Mouse (Mus musculus): Measurements from ENCODE around the gene Rhoq. TPM values are rescaled to one million over a fixed set of nuclear protein-coding genes. Genes with fewer than 3 reads are reported as not detected.
A peak's percentile ranks its signal among the peaks of the same experiment; 100 is the strongest.

The Rhoq gene
- total and polyA plus RNA-seq, 2 experiments from 2014 or later, result 4.0 to 17.9 TPM

- Histone ChIP-seq H3K9ac (no peak overlapping the region), H3K4me2 (ENCODE audit: low read depth) (no peak overlapping the region), H3K9me3 (ENCODE audit: low read length) (no peaks in the 10 kb centered on the region), H3K27ac (ENCODE audit: low read depth, low read length) (no peak overlapping the region), H3K4me3 (ENCODE audit: low read depth, low read length) (no peak overlapping the region), H3K4me1 (ENCODE audit: insufficient read depth) (no peaks in the 10 kb centered on the region), H3K36me3 (ENCODE audit: insufficient read depth) (no peaks in the 10 kb centered on the region), H3K27me3 (ENCODE audit: insufficient read depth, low read length) (no peaks in the 10 kb centered on the region)
- TF ChIP-seq CTCF (IDR thresholded peaks at IDR 0.05; ENCODE audit: low read depth), result no peak
- WGBS, result 87% methylated on average over 10 of the region's 10 CpGs
- DNase-seq, result no peak
- no peak for ATAC-seq
Measured at GRCm38 (mm10) chr17:86976387-86976786, 13.5 kb downstream of the Rhoq start.

GRCm38 (mm10) chr17:86978496-86978895 lies 15.6 kb downstream of the Rhoq start:
- Histone ChIP-seq H3K9ac (no peak overlapping the region), H3K4me2 (ENCODE audit: low read depth) (no peak overlapping the region), H3K9me3 (ENCODE audit: low read length) (no peaks in the 10 kb centered on the region), H3K27ac (ENCODE audit: low read depth, low read length) (no peak overlapping the region), H3K4me1 (ENCODE audit: insufficient read depth) (no peaks in the 10 kb centered on the region), H3K36me3 (ENCODE audit: insufficient read depth) (no peaks in the 10 kb centered on the region), H3K4me3 (ENCODE audit: low read depth, low read length) (no peak overlapping the region), H3K27me3 (ENCODE audit: insufficient read depth, low read length) (no peaks in the 10 kb centered on the region)
- no peak for TF ChIP-seq CTCF (IDR thresholded peaks at IDR 0.05; ENCODE audit: low read depth)
- ATAC-seq (no peak), DNase-seq (no peak)
- WGBS, result 85% methylated on average over 6 of the region's 6 CpGs

GRCm38 (mm10) chr17:86981205-86981604 lies 18.3 kb downstream of the Rhoq start:
- WGBS, result 96% methylated on average over 1 of the region's 1 CpGs
- Histone ChIP-seq H3K36me3 (ENCODE audit: insufficient read depth) (no peaks in the 10 kb centered on the region), H3K4me1 (ENCODE audit: insufficient read depth) (peaks cover 3% of the 10 kb centered on the region; the same call in 1 of the 2 replicates), H3K4me3 (ENCODE audit: low read depth, low read length) (no peak overlapping the region), H3K4me2 (ENCODE audit: low read depth) (no peak overlapping the region), H3K9me3 (ENCODE audit: low read length) (no peaks in the 10 kb centered on the region), H3K9ac (no peak overlapping the region), H3K27me3 (ENCODE audit: insufficient read depth, low read length) (no peaks in the 10 kb centered on the region), H3K27ac (ENCODE audit: low read depth, low read length) (no peak overlapping the region)
- ATAC-seq (no peak), DNase-seq (no peak)
- TF ChIP-seq CTCF (IDR thresholded peaks at IDR 0.05; ENCODE audit: low read depth), result no peak

- Histone ChIP-seq H3K4me2 (ENCODE audit: low read depth) (no peak overlapping the region), H3K4me1 (ENCODE audit: insufficient read depth) (peaks cover 8% of the 10 kb centered on the region; the same call in 1 of the 2 replicates), H3K9me3 (ENCODE audit: low read length) (no peaks in the 10 kb centered on the region), H3K36me3 (ENCODE audit: insufficient read depth) (no peaks in the 10 kb centered on the region), H3K27me3 (ENCODE audit: insufficient read depth, low read length) (no peaks in the 10 kb centered on the region), H3K9ac (no peak overlapping the region), H3K27ac (ENCODE audit: low read depth, low read length) (no peak overlapping the region), H3K4me3 (ENCODE audit: low read depth, low read length) (no peak overlapping the region)
- TF ChIP-seq CTCF (IDR thresholded peaks at IDR 0.05; ENCODE audit: low read depth), result no peak
- 100% methylated on average over 2 of the region's 2 CpGs for WGBS
- no peak for ATAC-seq
- no peak for DNase-seq
Measured at GRCm38 (mm10) chr17:86981701-86982100, 18.8 kb downstream of the Rhoq start.

- ATAC-seq (no peak), DNase-seq (no peak)
- H3K4me3 ChIP-seq (ENCODE audit: low read depth, low read length), result no peak overlapping the region
- H3K9me3 ChIP-seq (ENCODE audit: low read length), result no peaks in the 10 kb centered on the region
- H3K27ac ChIP-seq (ENCODE audit: low read depth, low read length), result no peak overlapping the region
- no peak overlapping the region for H3K4me2 ChIP-seq (ENCODE audit: low read depth)
- no peak for TF ChIP-seq CTCF (IDR thresholded peaks at IDR 0.05; ENCODE audit: low read depth)
- 78% methylated on average over 9 of the region's 9 CpGs for WGBS
- H3K36me3 ChIP-seq (ENCODE audit: insufficient read depth), result no peaks in the 10 kb centered on the region
- H3K27me3 ChIP-seq (ENCODE audit: insufficient read depth, low read length), result no peaks in the 10 kb centered on the region
- no peak overlapping the region for H3K9ac ChIP-seq
- peaks cover 10% of the 10 kb centered on the region; the same call in 1 of the 2 replicates for H3K4me1 ChIP-seq (ENCODE audit: insufficient read depth)
Measured at GRCm38 (mm10) chr17:86982497-86982896, 19.6 kb downstream of the Rhoq start.

- TF ChIP-seq CTCF (IDR thresholded peaks at IDR 0.05; ENCODE audit: low read depth), result no peak
- Histone ChIP-seq H3K4me3 (ENCODE audit: low read depth, low read length) (no peak overlapping the region), H3K36me3 (ENCODE audit: insufficient read depth) (no peaks in the 10 kb centered on the region), H3K9ac (0 out of 2 replicates have a peak overlapping the region, but pooled peaks have one; percentile 18), H3K27me3 (ENCODE audit: insufficient read depth, low read length) (no peaks in the 10 kb centered on the region), H3K27ac (ENCODE audit: low read depth, low read length) (peak overlapping the region; percentile 40; the same call in 1 of the 2 replicates), H3K4me1 (ENCODE audit: insufficient read depth) (peaks cover 10% of the 10 kb centered on the region; the same call in 1 of the 2 replicates), H3K9me3 (ENCODE audit: low read length) (no peaks in the 10 kb centered on the region), H3K4me2 (ENCODE audit: low read depth) (no peak overlapping the region)
- 29% methylated on average over 17 of the region's 17 CpGs for WGBS
- ATAC-seq, result peak; percentile 26; the same call in 1 of the 2 replicates
- DNase-seq, result no peak
Measured at GRCm38 (mm10) chr17:86986449-86987138, 23.7 kb downstream of the Rhoq start.

GRCm38 (mm10) chr17:86988161-86988560 lies 25.3 kb downstream of the Rhoq start:
- TF ChIP-seq CTCF (IDR thresholded peaks at IDR 0.05; ENCODE audit: low read depth), result no peak
- Histone ChIP-seq H3K9me3 (ENCODE audit: low read length) (no peaks in the 10 kb centered on the region), H3K27ac (ENCODE audit: low read depth, low read length) (no peak overlapping the region), H3K4me1 (ENCODE audit: insufficient read depth) (peaks cover 10% of the 10 kb centered on the region; the same call in 1 of the 2 replicates), H3K4me2 (ENCODE audit: low read depth) (no peak overlapping the region), H3K4me3 (ENCODE audit: low read depth, low read length) (no peak overlapping the region), H3K36me3 (ENCODE audit: insufficient read depth) (no peaks in the 10 kb centered on the region), H3K27me3 (ENCODE audit: insufficient read depth, low read length) (no peaks in the 10 kb centered on the region), H3K9ac (no peak overlapping the region)
- WGBS, result 77% methylated on average over 5 of the region's 5 CpGs
- no peak for DNase-seq
- peak; percentile 50 for ATAC-seq

Measured in forebrain, postnatal 0 days (tissue).